Mouse (Mus musculus) small intestine, adult 2 months (tissue): ENCODE data around the gene Plxnc1.

Source experiments
- CTCF ChIP-seq: fragments of 200-500 bp; IDR thresholded peaks from 2 replicates; pipeline ENCODE4 v1.5.1; 2012; ENCODE audit warnings: low read depth, mild to moderate bottlenecking, control low read depth, inconsistent platforms, low read length, moderate library complexity, mixed read lengths; ENCODE audit not compliant: insufficient replicate concordance, insufficient read length; ENCODE audit errors: extremely low read depth
- POLR2A ChIP-seq: fragments of 200-500 bp; IDR thresholded peaks from 2 replicates; pipeline ENCODE4 v1.6.1; 2012; ENCODE audit warnings: low read depth, mild to moderate bottlenecking, control low read depth, inconsistent platforms, low read length, moderate library complexity

- TF ChIP-seq POLR2A: no peak
- TF ChIP-seq CTCF: no peak
These were observed 115.2 kb downstream of the Plxnc1 start for GRCm38 (mm10) chr10:94829407-94829806.
